Mouse (Mus musculus): ENCODE measurements at regions not wholly inside any gene's neighbourhood (a gene's known extent, or its start where the extent isn't known, plus 50 kb on each side); places are given as distances from the start of the nearest gene placed in this dataset.

GRCm38 (mm10) chr13:83376097-83376797 lies 127.6 kb upstream of the Mef2c start:
- 93% methylated on average over 8 of the region's 8 CpGs for WGBS
- Histone ChIP-seq H3K4me1 (replicated peaks; ENCODE audit: control insufficient read depth, insufficient read depth, low read length) (no peaks in the 10 kb centered on the region), H3K27me3 (ENCODE audit: control insufficient read depth, insufficient read depth, low read length) (no peaks in the 10 kb centered on the region), H3K27ac (ENCODE audit: control insufficient read depth, insufficient read depth, low read length) (no peak overlapping the region), H3K36me3 (ENCODE audit: control insufficient read depth, insufficient read depth, low read length) (no peaks in the 10 kb centered on the region), H3K4me3 (ENCODE audit: control insufficient read depth, insufficient read depth, low read length) (no peak overlapping the region)
- DNase-seq, result no peak
- no peak for TF ChIP-seq POLR2A (IDR thresholded peaks at IDR 0.05; ENCODE audit: control insufficient read depth, extremely low read depth, insufficient read depth, low read length, poor library complexity)

- Histone ChIP-seq H3K27ac (ENCODE audit: control insufficient read depth, insufficient read depth, low read length) (no peak overlapping the region), H3K4me3 (ENCODE audit: control insufficient read depth, insufficient read depth, low read length) (no peak overlapping the region), H3K4me1 (replicated peaks; ENCODE audit: control insufficient read depth, insufficient read depth, low read length) (no peaks in the 10 kb centered on the region), H3K27me3 (ENCODE audit: control insufficient read depth, insufficient read depth, low read length) (no peaks in the 10 kb centered on the region), H3K36me3 (ENCODE audit: control insufficient read depth, insufficient read depth, low read length) (no peaks in the 10 kb centered on the region)
- 85% methylated on average over 3 of the region's 3 CpGs for WGBS
- TF ChIP-seq POLR2A (IDR thresholded peaks at IDR 0.05; ENCODE audit: control insufficient read depth, extremely low read depth, insufficient read depth, low read length, poor library complexity) (no peak), CTCF (IDR thresholded peaks at IDR 0.05; ENCODE audit: borderline replicate concordance, control insufficient read depth, extremely low read depth, insufficient read depth, low read length, poor library complexity) (no peak)
- no peak for DNase-seq
Measured at GRCm38 (mm10) chr13:83378644-83379043, 125.2 kb upstream of the Mef2c start.

GRCm38 (mm10) chr13:83382609-83383008 lies 121.2 kb upstream of the Mef2c start:
- Histone ChIP-seq H3K4me3 (ENCODE audit: control insufficient read depth, insufficient read depth, low read length) (no peak overlapping the region), H3K27ac (ENCODE audit: control insufficient read depth, insufficient read depth, low read length) (no peak overlapping the region), H3K36me3 (ENCODE audit: control insufficient read depth, insufficient read depth, low read length) (no peaks in the 10 kb centered on the region), H3K4me1 (replicated peaks; ENCODE audit: control insufficient read depth, insufficient read depth, low read length) (no peaks in the 10 kb centered on the region), H3K27me3 (ENCODE audit: control insufficient read depth, insufficient read depth, low read length) (no peaks in the 10 kb centered on the region)
- DNase-seq, result no peak
- over 99% methylated on average over 3 of the region's 3 CpGs for WGBS
- TF ChIP-seq CTCF (IDR thresholded peaks at IDR 0.05; ENCODE audit: borderline replicate concordance, control insufficient read depth, extremely low read depth, insufficient read depth, low read length, poor library complexity), result no peak
- no peak for TF ChIP-seq POLR2A (IDR thresholded peaks at IDR 0.05; ENCODE audit: control insufficient read depth, extremely low read depth, insufficient read depth, low read length, poor library complexity)

- H3K27me3 ChIP-seq (ENCODE audit: control insufficient read depth, insufficient read depth, low read length), result no peaks in the 10 kb centered on the region
- no peak overlapping the region for H3K4me3 ChIP-seq (ENCODE audit: control insufficient read depth, insufficient read depth, low read length)
- DNase-seq, result no peak
- 77% methylated on average over 1 of the region's 1 CpGs for WGBS
- no peak overlapping the region for H3K27ac ChIP-seq (ENCODE audit: control insufficient read depth, insufficient read depth, low read length)
- no peaks in the 10 kb centered on the region for H3K4me1 ChIP-seq (replicated peaks; ENCODE audit: control insufficient read depth, insufficient read depth, low read length)
- TF ChIP-seq POLR2A (IDR thresholded peaks at IDR 0.05; ENCODE audit: control insufficient read depth, extremely low read depth, insufficient read depth, low read length, poor library complexity) (no peak), CTCF (IDR thresholded peaks at IDR 0.05; ENCODE audit: borderline replicate concordance, control insufficient read depth, extremely low read depth, insufficient read depth, low read length, poor library complexity) (no peak)
- no peaks in the 10 kb centered on the region for H3K36me3 ChIP-seq (ENCODE audit: control insufficient read depth, insufficient read depth, low read length)
Measured at GRCm38 (mm10) chr13:83394773-83395172, 109.1 kb upstream of the Mef2c start.

- Histone ChIP-seq H3K27me3 (ENCODE audit: control insufficient read depth, insufficient read depth, low read length) (no peaks in the 10 kb centered on the region), H3K27ac (ENCODE audit: control insufficient read depth, insufficient read depth, low read length) (no peak overlapping the region), H3K36me3 (ENCODE audit: control insufficient read depth, insufficient read depth, low read length) (no peaks in the 10 kb centered on the region), H3K4me1 (replicated peaks; ENCODE audit: control insufficient read depth, insufficient read depth, low read length) (no peaks in the 10 kb centered on the region), H3K4me3 (ENCODE audit: control insufficient read depth, insufficient read depth, low read length) (no peak overlapping the region)
- no peak for DNase-seq
- TF ChIP-seq CTCF (IDR thresholded peaks at IDR 0.05; ENCODE audit: borderline replicate concordance, control insufficient read depth, extremely low read depth, insufficient read depth, low read length, poor library complexity) (no peak), POLR2A (IDR thresholded peaks at IDR 0.05; ENCODE audit: control insufficient read depth, extremely low read depth, insufficient read depth, low read length, poor library complexity) (no peak)
- over 99% methylated on average over 6 of the region's 6 CpGs for WGBS
Measured at GRCm38 (mm10) chr13:83399381-83399780, 104.5 kb upstream of the Mef2c start.

- Histone ChIP-seq H3K4me1 (replicated peaks; ENCODE audit: control insufficient read depth, insufficient read depth, low read length) (no peaks in the 10 kb centered on the region), H3K36me3 (ENCODE audit: control insufficient read depth, insufficient read depth, low read length) (no peaks in the 10 kb centered on the region), H3K27me3 (ENCODE audit: control insufficient read depth, insufficient read depth, low read length) (no peaks in the 10 kb centered on the region), H3K27ac (ENCODE audit: control insufficient read depth, insufficient read depth, low read length) (no peak overlapping the region), H3K4me3 (ENCODE audit: control insufficient read depth, insufficient read depth, low read length) (no peak overlapping the region)
- TF ChIP-seq CTCF (IDR thresholded peaks at IDR 0.05; ENCODE audit: borderline replicate concordance, control insufficient read depth, extremely low read depth, insufficient read depth, low read length, poor library complexity) (no peak), POLR2A (IDR thresholded peaks at IDR 0.05; ENCODE audit: control insufficient read depth, extremely low read depth, insufficient read depth, low read length, poor library complexity) (no peak)
- DNase-seq, result no peak
- WGBS, result 84% methylated on average over 6 of the region's 6 CpGs
Measured at GRCm38 (mm10) chr13:83439619-83440436, 64.0 kb upstream of the Mef2c start.

All from thymus, adult 2 months (tissue).